Mouse (Mus musculus) ES-E14 (cell line): ENCODE data around the gene Mical2.

ENCODE experiments used
- HCFC1 ChIP-seq: IDR thresholded peaks from 2 replicates; pipeline ENCODE4 v1.6.1; 2012; ENCODE audit warnings: low read length, inconsistent platforms, borderline replicate concordance; ENCODE audit not compliant: insufficient read depth
- ZNF384 ChIP-seq: IDR thresholded peaks from 2 replicates; pipeline ENCODE4 v1.6.1; 2012; ENCODE audit warnings: low read depth, low read length, inconsistent platforms

GRCm38 (mm10) chr7:112426811-112427210, 201.2 kb downstream of the Mical2 start:
- TF ChIP-seq ZNF384: no peak
- TF ChIP-seq HCFC1: no peak
